Mouse (Mus musculus) neural tube, embryonic 15.5 days (tissue): ENCODE measurements around the gene Cpb2. TPM values are rescaled to one million over a fixed set of nuclear protein-coding genes. Genes with fewer than 3 reads are reported as not detected.

Source experiments
- ATAC-seq: fragments of 200-750 bp; cut with Nextera tagmentation; 2 replicates; pipeline ENCODE4 v1.8.0; 2017; ENCODE audit warnings: mild to moderate bottlenecking, moderate TSS enrichment, moderate library complexity; ENCODE audit not compliant: low FRiP score
- H3K27ac ChIP-seq: fragments of 300-500 bp; sonication (generic); replicated peaks from 2 replicates; pipeline ENCODE4 v1.5.1; 2015; ENCODE audit warnings: mild to moderate bottlenecking, inconsistent platforms
- H3K27me3 ChIP-seq: fragments of 300-500 bp; sonication (generic); replicated peaks from 2 replicates; pipeline ENCODE4 v1.6.1; 2015; ENCODE audit warnings: inconsistent platforms
- H3K36me3 ChIP-seq: fragments of 300-500 bp; sonication (generic); 2 replicates; pipeline ENCODE4 v1.6.1; 2015; ENCODE audit warnings: inconsistent platforms
- H3K4me1 ChIP-seq: fragments of 300-500 bp; sonication (generic); 2 replicates; pipeline ENCODE4 v1.6.1; 2015; ENCODE audit warnings: inconsistent platforms
- H3K4me2 ChIP-seq: fragments of 300-500 bp; sonication (generic); 2 replicates; pipeline ENCODE4 v1.6.1; 2015; ENCODE audit warnings: inconsistent platforms, mild to moderate bottlenecking, moderate library complexity
- H3K4me3 ChIP-seq: fragments of 300-500 bp; sonication (generic); replicated peaks from 2 replicates; pipeline ENCODE4 v1.5.1; 2015; ENCODE audit warnings: mild to moderate bottlenecking, inconsistent platforms
- H3K9ac ChIP-seq: fragments of 300-500 bp; sonication (generic); replicated peaks from 2 replicates; pipeline ENCODE4 v1.6.1; 2015; ENCODE audit warnings: mild to moderate bottlenecking, inconsistent platforms
- H3K9me3 ChIP-seq: fragments of 300-500 bp; sonication (generic); replicated peaks from 2 replicates; pipeline ENCODE4 v1.6.1; 2016; ENCODE audit warnings: inconsistent platforms
- WGBS: fragments of 180-500 bp; shearing (Covaris S2); methylation state at CpG from one replicate; pipeline ENCODE4 v1.1.7; 2015; ENCODE audit warnings: mixed read lengths; 5-methylcytosine and 5-hydroxymethylcytosine counted together
- microRNA-seq: library from miRNA; unstranded; fragments of <30 nt; microRNA quantifications from one replicate; pipeline ENCODE4, GENCODE M21; 2017
- polyA plus RNA-seq: library from polyadenylated mRNA; unstranded; fragments of >200 nt; fragmentation: Nextera tagmentation; extraction: Ambion mirVana; gene quantifications from 2 replicates; pipeline ENCODE4 v1.2.1, GENCODE M21; 2015

The Cpb2 gene
- polyA plus RNA-seq, 1 experiment from 2014 or later = not detected

GRCm38 (mm10) chr14:75320269-75320668, 78.2 kb downstream of the Cpb2 start:
- Histone ChIP-seq H3K27ac (no peak overlapping the region), H3K4me3 (no peak overlapping the region), H3K4me2 (no peak overlapping the region), H3K9ac (no peak overlapping the region), H3K9me3 (no peaks in the 10 kb centered on the region), H3K36me3 (peaks cover 26% of the 10 kb centered on the region), H3K27me3 (no peaks in the 10 kb centered on the region), H3K4me1 (no peaks in the 10 kb centered on the region)
- ATAC-seq = no peak
- WGBS = 96% methylated on average over 5 of the region's 5 CpGs

GRCm38 (mm10) chr14:75323354-75323753, 81.3 kb downstream of the Cpb2 start:
- Histone ChIP-seq H3K9ac (no peak overlapping the region), H3K4me1 (no peaks in the 10 kb centered on the region), H3K4me2 (no peak overlapping the region), H3K9me3 (no peaks in the 10 kb centered on the region), H3K27me3 (no peaks in the 10 kb centered on the region), H3K27ac (no peak overlapping the region), H3K36me3 (peaks cover 34% of the 10 kb centered on the region), H3K4me3 (no peak overlapping the region)
- WGBS = 97% methylated on average over 32 of the region's 32 CpGs
- no peak for ATAC-seq

GRCm38 (mm10) chr14:75328062-75328461, 86.0 kb downstream of the Cpb2 start:
- H3K4me1 ChIP-seq = no peaks in the 10 kb centered on the region
- no peaks in the 10 kb centered on the region for H3K27me3 ChIP-seq
- H3K27ac ChIP-seq = no peak overlapping the region
- H3K4me3 ChIP-seq = no peak overlapping the region
- no peaks in the 10 kb centered on the region for H3K9me3 ChIP-seq
- WGBS = 88% methylated on average over 8 of the region's 8 CpGs
- no peak overlapping the region for H3K9ac ChIP-seq
- H3K36me3 ChIP-seq = peaks cover 51% of the 10 kb centered on the region
- ATAC-seq = no peak
- H3K4me2 ChIP-seq = no peak overlapping the region

GRCm38 (mm10) chr14:75330621-75331020, 88.5 kb downstream of the Cpb2 start:
- Histone ChIP-seq H3K9me3 (no peaks in the 10 kb centered on the region), H3K4me2 (no peak overlapping the region), H3K4me3 (no peak overlapping the region), H3K9ac (no peak overlapping the region), H3K27me3 (no peaks in the 10 kb centered on the region), H3K27ac (no peak overlapping the region), H3K4me1 (no peaks in the 10 kb centered on the region), H3K36me3 (peaks cover 42% of the 10 kb centered on the region)
- no peak for ATAC-seq
- 87% methylated on average over 6 of the region's 6 CpGs for WGBS

Small RNAs within 50 kb of the gene (microRNA-seq; reads per million reads assigned to microRNA genes)
- gene Gm44482 = not detected

Other genes starting within 250 kb of the Cpb2 start
- gene Rubcnl, start 226.3 kb upstream of the Cpb2 start, polyA plus RNA-seq = 0.10 and 0.69 TPM in 2 replicates
- gene Lrrc63, start 111.4 kb upstream of the Cpb2 start, polyA plus RNA-seq = not detected in 2 replicates
- 12.4 and 38.7 TPM in 2 replicates for gene Lcp1, start 111.2 kb upstream of the Cpb2 start, polyA plus RNA-seq
- 41.0 and 43.6 TPM in 2 replicates for gene Zc3h13, start 42.1 kb downstream of the Cpb2 start, polyA plus RNA-seq
- gene Siah3, start 213.7 kb downstream of the Cpb2 start, polyA plus RNA-seq = 5.1 and 6.0 TPM in 2 replicates